Mouse (Mus musculus): Measurements from ENCODE around the gene Dlgap4. TPM values are rescaled to one million over a fixed set of nuclear protein-coding genes. Genes with fewer than 3 reads are reported as not detected.
A peak's percentile ranks its signal among the peaks of the same experiment; 100 is the strongest.

The Dlgap4 gene
- polyA plus RNA-seq, 1 experiment from 2014 or later = 57.8 TPM

- H3K27ac ChIP-seq (ENCODE audit: low read length) = no peak overlapping the region
- H3K9ac ChIP-seq (ENCODE audit: low read length) = no peak overlapping the region
- H3K4me2 ChIP-seq (ENCODE audit: low read depth, low read length) = no peak overlapping the region
- H3K27me3 ChIP-seq (ENCODE audit: control insufficient read depth, insufficient read depth, low read length) = no peaks in the 10 kb centered on the region
- no peaks in the 10 kb centered on the region for H3K9me3 ChIP-seq (replicated peaks; ENCODE audit: control insufficient read depth, low read length)
- no peak overlapping the region for H3K4me3 ChIP-seq (ENCODE audit: low read length)
- H3K36me3 ChIP-seq (ENCODE audit: control insufficient read depth, insufficient read depth) = 0 out of 2 replicates have a peak, but pooled peaks cover under 1% of the 10 kb centered on the region
- no peak for ATAC-seq (replicated peaks; ENCODE audit: extremely low read depth, insufficient read depth, low FRiP score)
- H3K4me1 ChIP-seq (ENCODE audit: control insufficient read depth, insufficient read depth, low read length) = peaks cover 23% of the 10 kb centered on the region
Observed at GRCm38 (mm10) chr2:156773470-156773869, 160.0 kb downstream of the Dlgap4 start.

GRCm38 (mm10) chr2:156774035-156774737, 160.7 kb downstream of the Dlgap4 start:
- 0 out of 2 replicates have a peak, but pooled peaks cover 3% of the 10 kb centered on the region for H3K36me3 ChIP-seq (ENCODE audit: control insufficient read depth, insufficient read depth)
- 70% methylated on average over 13 of the region's 13 CpGs for WGBS
- no peaks in the 10 kb centered on the region for H3K27me3 ChIP-seq (ENCODE audit: control insufficient read depth, insufficient read depth, low read length)
- peaks cover 30% of the 10 kb centered on the region for H3K4me1 ChIP-seq (ENCODE audit: control insufficient read depth, insufficient read depth, low read length)
- no peaks in the 10 kb centered on the region for H3K9me3 ChIP-seq (replicated peaks; ENCODE audit: control insufficient read depth, low read length)
- H3K9ac ChIP-seq (ENCODE audit: low read length) = peak overlapping the region; percentile 87
- ATAC-seq (replicated peaks; ENCODE audit: extremely low read depth, insufficient read depth, low FRiP score) = no peak; the same call in 1 of the 2 replicates
- H3K4me3 ChIP-seq (ENCODE audit: low read length) = peak overlapping the region; percentile 64
- peak overlapping the region; percentile 97 for H3K27ac ChIP-seq (ENCODE audit: low read length)
- peak overlapping the region; percentile 66 for H3K4me2 ChIP-seq (ENCODE audit: low read depth, low read length)

- ATAC-seq (replicated peaks; ENCODE audit: extremely low read depth, insufficient read depth, low FRiP score) = peak; percentile 84
- peaks cover 32% of the 10 kb centered on the region for H3K4me1 ChIP-seq (ENCODE audit: control insufficient read depth, insufficient read depth, low read length)
- H3K4me3 ChIP-seq (ENCODE audit: low read length) = peak within 1 kb of the TSS; percentile 64
- peak within 1 kb of the TSS; percentile 97 for H3K27ac ChIP-seq (ENCODE audit: low read length)
- 4% methylated on average over 28 of the region's 28 CpGs for WGBS
- H3K36me3 ChIP-seq (ENCODE audit: control insufficient read depth, insufficient read depth) = 0 out of 2 replicates have a peak, but pooled peaks cover 3% of the 10 kb centered on the region
- H3K9me3 ChIP-seq (replicated peaks; ENCODE audit: control insufficient read depth, low read length) = no peaks in the 10 kb centered on the region
- H3K9ac ChIP-seq (ENCODE audit: low read length) = peak within 1 kb of the TSS; percentile 87
- no peaks in the 10 kb centered on the region for H3K27me3 ChIP-seq (ENCODE audit: control insufficient read depth, insufficient read depth, low read length)
- peak within 1 kb of the TSS; percentile 66 for H3K4me2 ChIP-seq (ENCODE audit: low read depth, low read length)
Observed at GRCm38 (mm10) chr2:156774738-156775454, 161.4 kb downstream of the Dlgap4 start, which contains the start of gene Myl9. TSS of gene Myl9 (plus strand) at chr2:156775420.

- 21% methylated on average over 17 of the region's 17 CpGs for WGBS
Observed at GRCm38 (mm10) chr2:156775455-156776435, 162.2 kb downstream of the Dlgap4 start.

DNA sequence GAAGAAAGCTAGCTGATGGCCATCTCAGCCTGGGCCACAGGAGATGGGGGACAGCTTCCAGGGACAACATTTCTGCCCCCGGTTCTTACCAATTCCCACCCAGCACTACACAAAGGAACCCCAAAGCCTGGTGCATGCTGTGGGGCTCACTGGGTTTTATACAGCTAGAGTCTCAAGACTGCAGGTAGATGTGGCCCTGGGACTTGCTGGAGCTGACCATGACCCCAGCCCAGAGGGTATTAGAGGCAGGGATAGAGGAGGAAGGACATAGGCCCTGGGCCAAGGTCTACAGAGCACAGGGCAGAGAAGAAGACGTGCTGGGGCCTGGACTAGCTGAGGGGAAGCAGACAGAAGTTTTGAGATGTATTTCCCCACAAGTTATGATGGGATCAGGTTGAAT, 163.4 kb downstream of the Dlgap4 start:
- H3K4me2 ChIP-seq (ENCODE audit: low read depth, low read length) = peak overlapping the region; percentile 69
- H3K9me3 ChIP-seq (replicated peaks; ENCODE audit: control insufficient read depth, low read length) = no peaks in the 10 kb centered on the region
- H3K4me1 ChIP-seq (ENCODE audit: control insufficient read depth, insufficient read depth, low read length) = peaks cover 37% of the 10 kb centered on the region
- H3K4me3 ChIP-seq (ENCODE audit: low read length) = peak overlapping the region; percentile 52
- no peaks in the 10 kb centered on the region for H3K27me3 ChIP-seq (ENCODE audit: control insufficient read depth, insufficient read depth, low read length)
- H3K27ac ChIP-seq (ENCODE audit: low read length) = peak overlapping the region; percentile 66
- peaks cover 10% of the 10 kb centered on the region; the same call in 1 of the 2 replicates for H3K36me3 ChIP-seq (ENCODE audit: control insufficient read depth, insufficient read depth)
- ATAC-seq (replicated peaks; ENCODE audit: extremely low read depth, insufficient read depth, low FRiP score) = no peak
- WGBS = 82% methylated on average over 2 of the region's 2 CpGs
- H3K9ac ChIP-seq (ENCODE audit: low read length) = peak overlapping the region; percentile 71

More at GRCm38 (mm10) chr2:156775455-156776435, 162.2 kb downstream of the Dlgap4 start:
- peak overlapping the region; percentile 87 for H3K9ac ChIP-seq (ENCODE audit: low read length)
- 0 out of 2 replicates have a peak, but pooled peaks cover 3% of the 10 kb centered on the region for H3K36me3 ChIP-seq (ENCODE audit: control insufficient read depth, insufficient read depth)
- no peak for ATAC-seq (replicated peaks; ENCODE audit: extremely low read depth, insufficient read depth, low FRiP score)
- H3K4me3 ChIP-seq (ENCODE audit: low read length) = peak overlapping the region; percentile 64
- peak overlapping the region; percentile 97 for H3K27ac ChIP-seq (ENCODE audit: low read length)
- H3K27me3 ChIP-seq (ENCODE audit: control insufficient read depth, insufficient read depth, low read length) = no peaks in the 10 kb centered on the region
- peak overlapping the region; percentile 66 for H3K4me2 ChIP-seq (ENCODE audit: low read depth, low read length)
- H3K4me1 ChIP-seq (ENCODE audit: control insufficient read depth, insufficient read depth, low read length) = peaks cover 37% of the 10 kb centered on the region
- H3K9me3 ChIP-seq (replicated peaks; ENCODE audit: control insufficient read depth, low read length) = no peaks in the 10 kb centered on the region

DNA sequence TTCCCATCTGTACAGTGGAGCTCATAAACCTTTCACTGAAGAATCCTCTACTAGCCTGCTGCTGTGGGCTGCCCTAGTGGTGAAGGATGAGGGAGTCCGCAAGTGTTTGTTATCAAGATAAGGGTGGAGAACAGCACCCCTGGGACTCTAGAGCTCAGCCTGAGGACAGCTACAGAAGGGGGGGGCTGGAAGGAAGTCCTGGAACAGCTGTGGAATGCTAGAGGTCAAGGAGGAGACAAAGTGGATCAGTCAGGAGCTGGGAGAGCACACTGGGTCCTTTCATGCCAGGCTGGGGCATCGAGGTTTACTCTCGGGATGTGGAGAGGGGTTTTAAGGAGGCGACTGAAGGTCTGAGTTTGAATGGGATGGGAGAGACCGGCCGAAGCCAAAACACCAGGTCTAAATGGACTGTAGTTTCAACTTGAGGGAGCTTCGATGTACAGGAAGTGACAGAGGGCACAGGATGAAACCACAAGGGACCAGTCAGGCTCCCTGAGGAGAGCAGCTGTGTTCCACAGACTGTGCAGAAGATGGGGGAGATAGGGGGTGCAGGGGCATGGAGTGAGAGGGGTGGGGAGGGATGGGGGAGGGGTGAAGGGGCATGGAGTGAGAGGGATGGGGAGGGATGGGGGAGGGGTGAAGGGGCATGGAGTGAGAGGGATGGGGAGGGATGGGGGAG, 164.0 kb downstream of the Dlgap4 start:
- H3K4me1 ChIP-seq (ENCODE audit: control insufficient read depth, insufficient read depth, low read length) = peaks cover 37% of the 10 kb centered on the region
- H3K4me2 ChIP-seq (ENCODE audit: low read depth, low read length) = peak overlapping the region; percentile 69
- no peaks in the 10 kb centered on the region for H3K27me3 ChIP-seq (ENCODE audit: control insufficient read depth, insufficient read depth, low read length)
- H3K9me3 ChIP-seq (replicated peaks; ENCODE audit: control insufficient read depth, low read length) = no peaks in the 10 kb centered on the region
- no peak for ATAC-seq (replicated peaks; ENCODE audit: extremely low read depth, insufficient read depth, low FRiP score)
- peak overlapping the region; percentile 66 for H3K27ac ChIP-seq (ENCODE audit: low read length)
- H3K4me3 ChIP-seq (ENCODE audit: low read length) = peak overlapping the region; percentile 52
- 27% methylated on average over 7 of the region's 7 CpGs for WGBS
- peak overlapping the region; percentile 71 for H3K9ac ChIP-seq (ENCODE audit: low read length)
- H3K36me3 ChIP-seq (ENCODE audit: control insufficient read depth, insufficient read depth) = peaks cover 10% of the 10 kb centered on the region; the same call in 1 of the 2 replicates

DNA sequence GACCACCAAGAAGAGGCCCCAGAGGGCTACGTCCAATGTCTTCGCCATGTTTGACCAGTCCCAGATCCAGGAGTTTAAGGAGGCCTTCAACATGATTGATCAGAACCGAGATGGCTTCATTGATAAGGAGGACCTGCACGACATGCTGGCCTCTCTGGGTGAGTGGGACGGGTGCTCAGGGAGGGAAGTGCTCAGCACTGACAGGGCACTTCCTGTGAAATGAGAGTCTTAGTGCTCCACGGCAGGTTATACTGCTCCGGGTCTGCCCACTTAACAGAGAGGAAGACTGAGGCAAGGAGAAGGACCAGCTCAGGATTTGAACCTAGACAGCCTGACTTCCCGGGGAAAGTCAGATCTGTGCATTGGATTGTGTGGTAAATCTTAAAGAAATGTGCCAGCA, 165.1 kb downstream of the Dlgap4 start:
- Histone ChIP-seq H3K9ac (ENCODE audit: low read length) (peak overlapping the region; percentile 47; the same call in 1 of the 2 replicates), H3K4me3 (ENCODE audit: low read length) (peak overlapping the region; percentile 15; the same call in 1 of the 2 replicates), H3K9me3 (replicated peaks; ENCODE audit: control insufficient read depth, low read length) (no peaks in the 10 kb centered on the region), H3K4me2 (ENCODE audit: low read depth, low read length) (peak overlapping the region; percentile 69), H3K27ac (ENCODE audit: low read length) (0 out of 2 replicates have a peak overlapping the region, but pooled peaks have one; percentile 13), H3K27me3 (ENCODE audit: control insufficient read depth, insufficient read depth, low read length) (no peaks in the 10 kb centered on the region), H3K4me1 (ENCODE audit: control insufficient read depth, insufficient read depth, low read length) (peaks cover 43% of the 10 kb centered on the region), H3K36me3 (ENCODE audit: control insufficient read depth, insufficient read depth) (peaks cover 10% of the 10 kb centered on the region; the same call in 1 of the 2 replicates)
- ATAC-seq (replicated peaks; ENCODE audit: extremely low read depth, insufficient read depth, low FRiP score) = no peak
- WGBS = 66% methylated on average over 8 of the region's 8 CpGs

DNA sequence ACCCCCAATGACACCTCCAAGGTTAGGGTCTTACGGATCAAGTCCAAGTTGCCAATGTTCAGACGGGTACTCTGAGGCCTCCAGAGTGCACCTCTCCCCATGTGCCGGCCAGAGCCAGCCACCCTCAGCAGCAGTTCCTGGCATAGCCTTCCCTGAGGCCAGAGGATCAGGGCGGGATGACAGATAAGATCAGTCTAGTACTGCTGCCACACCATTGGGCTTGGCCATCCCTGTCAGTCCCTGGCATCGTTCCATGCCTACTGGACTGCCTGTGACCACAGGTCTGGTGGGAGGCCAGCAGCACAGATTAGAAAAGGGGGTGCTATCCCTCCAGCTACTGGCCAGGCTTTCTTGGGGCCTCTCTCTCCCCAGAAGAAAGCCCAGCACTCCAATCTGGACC, 165.5 kb downstream of the Dlgap4 start:
- peak overlapping the region; percentile 69 for H3K4me2 ChIP-seq (ENCODE audit: low read depth, low read length)
- no peak overlapping the region for H3K27ac ChIP-seq (ENCODE audit: low read length)
- H3K4me1 ChIP-seq (ENCODE audit: control insufficient read depth, insufficient read depth, low read length) = peaks cover 46% of the 10 kb centered on the region
- ATAC-seq (replicated peaks; ENCODE audit: extremely low read depth, insufficient read depth, low FRiP score) = no peak
- no peaks in the 10 kb centered on the region for H3K9me3 ChIP-seq (replicated peaks; ENCODE audit: control insufficient read depth, low read length)
- 40% methylated on average over 5 of the region's 5 CpGs for WGBS
- no peaks in the 10 kb centered on the region for H3K27me3 ChIP-seq (ENCODE audit: control insufficient read depth, insufficient read depth, low read length)
- H3K4me3 ChIP-seq (ENCODE audit: low read length) = peak overlapping the region; percentile 15; the same call in 1 of the 2 replicates
- H3K9ac ChIP-seq (ENCODE audit: low read length) = 0 out of 2 replicates have a peak overlapping the region, but pooled peaks have one; percentile 7
- peaks cover 10% of the 10 kb centered on the region; the same call in 1 of the 2 replicates for H3K36me3 ChIP-seq (ENCODE audit: control insufficient read depth, insufficient read depth)

Data from heart, embryonic 16.5 days (tissue).